Mouse (Mus musculus): ENCODE measurements around the gene Opcml. TPM values are rescaled to one million over a fixed set of nuclear protein-coding genes. Genes with fewer than 3 reads are reported as not detected.

The Opcml gene
- polyA plus RNA-seq, 2 experiments, result 3.7 to 5.5 TPM

DNA sequence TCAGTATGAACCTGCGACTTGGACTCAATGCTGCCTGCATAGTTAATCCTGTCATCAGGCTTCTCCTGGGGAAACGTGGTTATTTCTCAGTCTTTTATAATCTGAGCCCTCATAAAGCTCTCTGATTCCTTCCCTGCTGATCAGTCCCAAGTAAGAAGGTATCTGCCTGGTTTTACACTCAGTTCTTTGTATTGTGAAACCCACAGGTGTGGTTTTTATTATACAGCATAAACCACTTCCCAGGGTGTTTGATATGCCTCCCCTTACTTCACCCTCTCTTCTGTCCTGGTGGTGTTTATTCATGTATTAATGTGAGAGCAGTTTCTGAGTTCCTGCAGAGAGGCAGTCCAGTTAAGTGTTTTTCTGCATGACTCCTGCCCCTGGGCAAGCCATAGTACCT, 496.9 kb downstream of the Opcml start:
- no peak overlapping the region for H3K9ac ChIP-seq (ENCODE audit: low read depth, low read length, severe bottlenecking)
- no peak for ATAC-seq (ENCODE audit: low FRiP score, low read depth)
- no peak overlapping the region for H3K4me3 ChIP-seq (replicated peaks; ENCODE audit: low read length)
- WGBS, result 20% methylated on average over 2 of the region's 2 CpGs
- DNase-seq (ENCODE audit: low spot score), result no peak
- H3K36me3 ChIP-seq (ENCODE audit: control insufficient read depth, insufficient read depth, low read length), result no peaks in the 10 kb centered on the region
- no peak overlapping the region for H3K4me2 ChIP-seq (replicated peaks; ENCODE audit: low read depth, low read length, severe bottlenecking)
- no peak for TF ChIP-seq POLR2A (IDR thresholded peaks at IDR 0.05; ENCODE audit: borderline replicate concordance, extremely low read depth, insufficient read depth, insufficient read length)
- no peaks in the 10 kb centered on the region for H3K4me1 ChIP-seq (ENCODE audit: control insufficient read depth, insufficient read depth, low read length)
- no peaks in the 10 kb centered on the region for H3K9me3 ChIP-seq (ENCODE audit: control insufficient read depth, low read length)
- no peak overlapping the region for H3K27ac ChIP-seq (replicated peaks; ENCODE audit: low read depth, low read length)
- H3K27me3 ChIP-seq (ENCODE audit: control insufficient read depth, insufficient read depth, low read length), result no peaks in the 10 kb centered on the region

- no peaks in the 10 kb centered on the region for H3K9me3 ChIP-seq (ENCODE audit: control insufficient read depth, low read length)
- H3K27me3 ChIP-seq (ENCODE audit: control insufficient read depth, insufficient read depth, low read length), result no peaks in the 10 kb centered on the region
- H3K9ac ChIP-seq (ENCODE audit: low read depth, low read length, severe bottlenecking), result no peak overlapping the region
- ATAC-seq (ENCODE audit: low FRiP score, low read depth) (no peak), DNase-seq (ENCODE audit: low spot score) (no peak)
- WGBS, result 85% methylated on average over 1 of the region's 1 CpGs
- H3K27ac ChIP-seq (replicated peaks; ENCODE audit: low read depth, low read length), result no peak overlapping the region
- no peak for TF ChIP-seq POLR2A (IDR thresholded peaks at IDR 0.05; ENCODE audit: borderline replicate concordance, extremely low read depth, insufficient read depth, insufficient read length)
- H3K4me1 ChIP-seq (ENCODE audit: control insufficient read depth, insufficient read depth, low read length), result no peaks in the 10 kb centered on the region
- no peak overlapping the region for H3K4me3 ChIP-seq (replicated peaks; ENCODE audit: low read length)
- no peak overlapping the region for H3K4me2 ChIP-seq (replicated peaks; ENCODE audit: low read depth, low read length, severe bottlenecking)
- no peaks in the 10 kb centered on the region for H3K36me3 ChIP-seq (ENCODE audit: control insufficient read depth, insufficient read depth, low read length)
Observed at GRCm38 (mm10) chr9:28289696-28290330, 499.2 kb downstream of the Opcml start.

GRCm38 (mm10) chr9:28303659-28304058, 513.1 kb downstream of the Opcml start:
- Histone ChIP-seq H3K4me3 (replicated peaks; ENCODE audit: low read length) (no peak overlapping the region), H3K27ac (replicated peaks; ENCODE audit: low read depth, low read length) (no peak overlapping the region), H3K9ac (ENCODE audit: low read depth, low read length, severe bottlenecking) (no peak overlapping the region), H3K9me3 (ENCODE audit: control insufficient read depth, low read length) (no peaks in the 10 kb centered on the region), H3K4me2 (replicated peaks; ENCODE audit: low read depth, low read length, severe bottlenecking) (no peak overlapping the region), H3K36me3 (ENCODE audit: control insufficient read depth, insufficient read depth, low read length) (no peaks in the 10 kb centered on the region), H3K4me1 (ENCODE audit: control insufficient read depth, insufficient read depth, low read length) (no peaks in the 10 kb centered on the region), H3K27me3 (ENCODE audit: control insufficient read depth, insufficient read depth, low read length) (no peaks in the 10 kb centered on the region)
- no peak for TF ChIP-seq POLR2A (IDR thresholded peaks at IDR 0.05; ENCODE audit: borderline replicate concordance, extremely low read depth, insufficient read depth, insufficient read length)
- WGBS, result 80% methylated on average over 8 of the region's 8 CpGs
- no peak for DNase-seq (ENCODE audit: low spot score)
- ATAC-seq (ENCODE audit: low FRiP score, low read depth), result no peak

DNA sequence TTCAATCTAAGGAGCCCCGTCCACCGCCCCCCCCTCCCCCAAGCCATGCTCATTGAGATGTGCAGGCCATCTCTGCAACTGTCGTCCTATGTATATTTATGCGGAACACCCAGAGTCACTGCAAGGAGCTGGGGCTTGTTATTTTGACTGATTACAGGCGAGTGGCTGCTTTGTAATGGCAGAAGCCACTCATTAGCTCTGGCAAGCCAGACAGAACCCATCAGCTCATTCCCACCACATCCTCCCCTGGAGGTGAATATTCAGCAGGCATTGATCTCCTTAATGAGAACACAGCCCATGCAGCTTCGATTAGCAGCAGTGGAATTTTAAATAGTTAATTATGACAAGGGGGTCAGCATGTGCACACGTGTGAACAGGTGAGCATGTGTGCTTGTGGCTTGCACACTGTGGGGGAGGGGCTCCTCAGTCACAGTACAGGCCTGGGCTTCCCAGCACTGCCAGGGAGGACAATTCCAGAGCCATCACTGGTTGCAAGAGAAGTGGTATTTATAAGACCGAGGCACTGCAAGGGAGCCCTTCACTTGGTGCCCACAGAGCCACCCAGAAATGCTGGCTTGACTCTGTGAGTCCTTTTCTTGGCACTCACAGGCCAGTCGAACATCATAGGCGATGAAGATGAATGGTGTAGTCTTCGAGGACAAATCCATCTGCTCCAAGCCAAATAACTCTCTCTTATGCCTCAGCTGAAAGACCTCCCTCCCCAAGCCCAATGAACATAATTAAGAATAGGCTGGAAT, 516.0 kb downstream of the Opcml start:
- Histone ChIP-seq H3K9me3 (ENCODE audit: control insufficient read depth, low read length) (no peaks in the 10 kb centered on the region), H3K27ac (replicated peaks; ENCODE audit: low read depth, low read length) (no peak overlapping the region), H3K4me3 (replicated peaks; ENCODE audit: low read length) (no peak overlapping the region), H3K4me2 (replicated peaks; ENCODE audit: low read depth, low read length, severe bottlenecking) (no peak overlapping the region), H3K36me3 (ENCODE audit: control insufficient read depth, insufficient read depth, low read length) (no peaks in the 10 kb centered on the region), H3K9ac (ENCODE audit: low read depth, low read length, severe bottlenecking) (no peak overlapping the region), H3K27me3 (ENCODE audit: control insufficient read depth, insufficient read depth, low read length) (no peaks in the 10 kb centered on the region), H3K4me1 (ENCODE audit: control insufficient read depth, insufficient read depth, low read length) (no peaks in the 10 kb centered on the region)
- ATAC-seq (ENCODE audit: low FRiP score, low read depth), result no peak
- no peak for DNase-seq (ENCODE audit: low spot score)
- no peak for TF ChIP-seq POLR2A (IDR thresholded peaks at IDR 0.05; ENCODE audit: borderline replicate concordance, extremely low read depth, insufficient read depth, insufficient read length)
- 32% methylated on average over 11 of the region's 11 CpGs for WGBS

- no peaks in the 10 kb centered on the region for H3K36me3 ChIP-seq (ENCODE audit: control insufficient read depth, insufficient read depth, low read length)
- H3K9me3 ChIP-seq (ENCODE audit: control insufficient read depth, low read length), result no peaks in the 10 kb centered on the region
- H3K27me3 ChIP-seq (ENCODE audit: control insufficient read depth, insufficient read depth, low read length), result no peaks in the 10 kb centered on the region
- no peak for TF ChIP-seq POLR2A (IDR thresholded peaks at IDR 0.05; ENCODE audit: borderline replicate concordance, extremely low read depth, insufficient read depth, insufficient read length)
- ATAC-seq (ENCODE audit: low FRiP score, low read depth), result no peak
- H3K4me2 ChIP-seq (replicated peaks; ENCODE audit: low read depth, low read length, severe bottlenecking), result no peak overlapping the region
- DNase-seq (ENCODE audit: low spot score), result no peak
- no peak overlapping the region for H3K9ac ChIP-seq (ENCODE audit: low read depth, low read length, severe bottlenecking)
- H3K4me3 ChIP-seq (replicated peaks; ENCODE audit: low read length), result no peak overlapping the region
- no peaks in the 10 kb centered on the region for H3K4me1 ChIP-seq (ENCODE audit: control insufficient read depth, insufficient read depth, low read length)
- no peak overlapping the region for H3K27ac ChIP-seq (replicated peaks; ENCODE audit: low read depth, low read length)
Observed at GRCm38 (mm10) chr9:28307122-28307430, 516.5 kb downstream of the Opcml start.

All from limb, embryonic 14.5 days (tissue).